Mouse (Mus musculus) liver, embryonic 12.5 days (tissue): ENCODE measurements around the gene Tnfrsf8. TPM values are rescaled to one million over a fixed set of nuclear protein-coding genes. Genes with fewer than 3 reads are reported as not detected.

Experiments
- ATAC-seq: fragments of 200-750 bp; cut with Nextera tagmentation; 2 replicates; pipeline ENCODE4 v1.8.0; 2017; ENCODE audit warnings: moderate number of reproducible peaks, mild to moderate bottlenecking, moderate library complexity
- H3K27ac ChIP-seq: fragments of 300-500 bp; sonication (generic); 2 replicates; pipeline ENCODE4 v1.5.1; 2016; ENCODE audit warnings: mild to moderate bottlenecking
- H3K27me3 ChIP-seq: fragments of 300-500 bp; sonication (generic); replicated peaks from 2 replicates; pipeline ENCODE4 v1.6.1; 2016; ENCODE audit warnings: mild to moderate bottlenecking, moderate library complexity
- H3K36me3 ChIP-seq: fragments of 300-500 bp; sonication (generic); 2 replicates; pipeline ENCODE4 v1.6.1; 2016; ENCODE audit warnings: mild to moderate bottlenecking, moderate library complexity
- H3K4me1 ChIP-seq: fragments of 300-500 bp; sonication (generic); 2 replicates; pipeline ENCODE4 v1.6.1; 2016
- H3K4me2 ChIP-seq: fragments of 300-500 bp; sonication (generic); 2 replicates; pipeline ENCODE4 v1.6.1; 2016; ENCODE audit warnings: mild to moderate bottlenecking, moderate library complexity
- H3K4me3 ChIP-seq: fragments of 300-500 bp; sonication (generic); 2 replicates; pipeline ENCODE4 v1.5.1; 2016; ENCODE audit warnings: mild to moderate bottlenecking, moderate library complexity
- H3K9ac ChIP-seq: fragments of 300-500 bp; sonication (generic); 2 replicates; pipeline ENCODE4 v1.6.1; 2016; ENCODE audit warnings: mild to moderate bottlenecking, moderate library complexity
- H3K9me3 ChIP-seq: fragments of 300-500 bp; sonication (generic); replicated peaks from 2 replicates; pipeline ENCODE4 v1.6.1; 2016; ENCODE audit warnings: mild to moderate bottlenecking, moderate library complexity
- WGBS: fragments of 180-500 bp; shearing (Covaris S2); methylation state at CpG from one replicate; pipeline ENCODE4 v1.1.7; 2016; ENCODE audit not compliant: insufficient replicate concordance; 5-methylcytosine and 5-hydroxymethylcytosine counted together
- polyA plus RNA-seq: library from polyadenylated mRNA; unstranded; fragments of >200 nt; fragmentation: Nextera tagmentation; extraction: Ambion mirVana; gene quantifications from 2 replicates; pipeline ENCODE4 v1.2.1, GENCODE M21; 2016

Gene Tnfrsf8
- polyA plus RNA-seq, 1 experiment from 2014 or later, result not detected

- Histone ChIP-seq H3K4me1 (no peaks in the 10 kb centered on the region), H3K36me3 (no peaks in the 10 kb centered on the region), H3K4me2 (no peak overlapping the region), H3K27ac (no peak overlapping the region), H3K9me3 (no peaks in the 10 kb centered on the region), H3K9ac (no peak overlapping the region), H3K27me3 (peaks cover 20% of the 10 kb centered on the region; the same call in 1 of the 2 replicates), H3K4me3 (no peak overlapping the region)
- WGBS, result 53% methylated on average over 3 of the region's 3 CpGs
- ATAC-seq, result no peak
Observed at GRCm38 (mm10) chr4:145302106-145302505, 12.9 kb downstream of the Tnfrsf8 start.

DNA sequence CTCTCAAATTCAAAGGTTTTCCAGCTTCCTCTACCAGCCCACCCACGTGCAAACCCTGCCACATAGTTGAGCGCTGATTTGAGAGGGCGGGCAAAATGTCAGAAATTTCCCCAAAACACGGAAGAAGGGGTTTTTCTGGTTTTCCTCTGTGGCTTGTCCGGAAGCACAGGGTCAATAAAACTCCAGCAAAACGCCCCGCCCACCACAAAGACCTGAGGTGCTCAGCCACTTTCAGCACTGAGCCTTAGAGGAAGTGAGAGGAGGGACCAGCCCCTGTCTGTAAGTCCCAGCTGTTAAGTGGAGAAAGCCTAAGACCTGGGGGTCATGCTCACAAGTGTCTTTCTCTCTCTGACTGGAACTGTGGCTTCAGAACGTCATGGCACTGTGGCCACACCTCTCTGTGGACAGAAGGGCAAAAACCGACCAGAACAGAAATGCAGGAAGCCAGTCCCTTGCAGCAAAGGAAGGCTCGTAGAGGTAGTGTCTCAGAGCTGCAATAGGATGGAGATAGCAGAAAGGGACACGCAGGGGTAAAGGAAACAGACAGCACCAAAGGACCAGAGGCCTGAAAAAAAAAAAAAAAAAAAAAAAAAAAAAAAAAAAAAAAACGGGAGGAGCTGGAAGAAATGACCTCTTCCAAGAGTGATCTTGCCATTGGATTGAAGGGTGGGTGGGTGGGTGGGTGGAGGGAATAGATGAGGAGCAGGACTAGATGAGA lies 14.6 kb downstream of the Tnfrsf8 start:
- no peak for ATAC-seq

GRCm38 (mm10) chr4:145299355-145299754 lies 15.6 kb downstream of the Tnfrsf8 start:
- H3K36me3 ChIP-seq, result no peaks in the 10 kb centered on the region
- peaks cover 19% of the 10 kb centered on the region for H3K27me3 ChIP-seq
- ATAC-seq, result no peak
- H3K27ac ChIP-seq, result no peak overlapping the region
- WGBS, result 75% methylated on average over 8 of the region's 8 CpGs
- H3K9ac ChIP-seq, result no peak overlapping the region
- H3K9me3 ChIP-seq, result no peaks in the 10 kb centered on the region
- H3K4me2 ChIP-seq, result no peak overlapping the region
- H3K4me3 ChIP-seq, result no peak overlapping the region
- H3K4me1 ChIP-seq, result no peaks in the 10 kb centered on the region

More for the DNA sequence above, 14.6 kb downstream of the Tnfrsf8 start:
- no peaks in the 10 kb centered on the region for H3K4me1 ChIP-seq
- H3K36me3 ChIP-seq, result no peaks in the 10 kb centered on the region
- 0 out of 2 replicates have a peak overlapping the region, but pooled peaks have one; percentile 16 for H3K4me2 ChIP-seq
- H3K4me3 ChIP-seq, result no peak overlapping the region
- H3K9me3 ChIP-seq, result no peaks in the 10 kb centered on the region
- peaks cover 26% of the 10 kb centered on the region for H3K27me3 ChIP-seq
- WGBS, result 12% methylated on average over 11 of the region's 12 CpGs
- no peak overlapping the region for H3K9ac ChIP-seq
- H3K27ac ChIP-seq, result no peak overlapping the region

GRCm38 (mm10) chr4:145298846-145299245 lies 16.1 kb downstream of the Tnfrsf8 start:
- H3K36me3 ChIP-seq, result no peaks in the 10 kb centered on the region
- H3K9me3 ChIP-seq, result no peaks in the 10 kb centered on the region
- no peak for ATAC-seq
- no peak overlapping the region for H3K27ac ChIP-seq
- no peak overlapping the region for H3K4me3 ChIP-seq
- H3K4me1 ChIP-seq, result no peaks in the 10 kb centered on the region
- H3K27me3 ChIP-seq, result peaks cover 14% of the 10 kb centered on the region
- H3K9ac ChIP-seq, result no peak overlapping the region
- no peak overlapping the region for H3K4me2 ChIP-seq
- 74% methylated on average over 7 of the region's 7 CpGs for WGBS

DNA sequence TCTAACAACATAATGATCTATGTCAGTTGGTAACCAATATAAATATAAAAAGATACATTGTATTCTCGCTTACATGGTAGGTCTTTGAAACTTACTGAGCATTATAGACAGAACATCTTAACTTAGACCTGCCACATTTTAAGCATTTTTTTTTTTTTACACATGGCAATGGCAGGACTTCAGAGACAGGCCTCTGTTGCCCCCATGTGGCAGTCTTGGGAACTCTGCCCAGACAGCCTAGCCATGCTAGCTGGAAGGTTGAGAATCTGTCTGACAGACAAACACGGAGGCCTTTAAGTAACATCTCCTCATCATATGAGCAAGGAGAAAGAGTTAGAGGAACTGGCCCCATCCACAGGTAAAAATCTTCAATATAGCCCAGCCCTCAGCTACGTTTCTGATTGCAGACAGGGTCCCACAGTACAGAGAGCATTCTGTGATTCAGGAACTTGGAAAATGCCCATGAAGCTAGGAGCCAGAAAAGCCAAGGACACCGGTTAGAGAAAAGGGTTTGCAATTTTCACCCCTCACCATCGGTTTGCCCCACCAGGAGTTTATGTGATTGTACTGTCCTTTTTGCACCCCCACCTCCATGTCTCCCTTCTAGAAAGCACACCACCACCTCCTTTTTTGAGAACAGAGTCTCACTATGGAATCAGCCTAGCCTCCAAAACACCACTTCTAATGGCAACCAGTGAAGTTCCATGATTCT lies 19.2 kb downstream of the Tnfrsf8 start:
- H3K27me3 ChIP-seq, result peaks cover 10% of the 10 kb centered on the region
- no peak overlapping the region for H3K4me2 ChIP-seq
- no peak for ATAC-seq
- H3K36me3 ChIP-seq, result no peaks in the 10 kb centered on the region
- no peak overlapping the region for H3K4me3 ChIP-seq
- 31% methylated on average over 5 of the region's 5 CpGs for WGBS
- H3K9ac ChIP-seq, result no peak overlapping the region
- H3K4me1 ChIP-seq, result no peaks in the 10 kb centered on the region
- H3K9me3 ChIP-seq, result no peaks in the 10 kb centered on the region
- no peak overlapping the region for H3K27ac ChIP-seq

- Histone ChIP-seq H3K27ac (no peak overlapping the region), H3K4me3 (no peak overlapping the region), H3K9me3 (no peaks in the 10 kb centered on the region), H3K4me1 (no peaks in the 10 kb centered on the region), H3K4me2 (no peak overlapping the region), H3K9ac (no peak overlapping the region), H3K27me3 (peaks cover 10% of the 10 kb centered on the region), H3K36me3 (no peaks in the 10 kb centered on the region)
- no peak for ATAC-seq
- 61% methylated on average over 5 of the region's 5 CpGs for WGBS
Observed at GRCm38 (mm10) chr4:145294588-145294987, 20.4 kb downstream of the Tnfrsf8 start.

- Histone ChIP-seq H3K9ac (no peak overlapping the region), H3K4me1 (no peaks in the 10 kb centered on the region), H3K27ac (no peak overlapping the region), H3K4me2 (no peak overlapping the region), H3K36me3 (no peaks in the 10 kb centered on the region), H3K9me3 (no peaks in the 10 kb centered on the region), H3K4me3 (no peak overlapping the region), H3K27me3 (no peaks in the 10 kb centered on the region)
- WGBS, result 32% methylated on average over 4 of the region's 4 CpGs
- peak; percentile 33; the same call in 1 of the 2 replicates for ATAC-seq
Observed at GRCm38 (mm10) chr4:145286369-145287120, 28.4 kb downstream of the Tnfrsf8 start.

DNA sequence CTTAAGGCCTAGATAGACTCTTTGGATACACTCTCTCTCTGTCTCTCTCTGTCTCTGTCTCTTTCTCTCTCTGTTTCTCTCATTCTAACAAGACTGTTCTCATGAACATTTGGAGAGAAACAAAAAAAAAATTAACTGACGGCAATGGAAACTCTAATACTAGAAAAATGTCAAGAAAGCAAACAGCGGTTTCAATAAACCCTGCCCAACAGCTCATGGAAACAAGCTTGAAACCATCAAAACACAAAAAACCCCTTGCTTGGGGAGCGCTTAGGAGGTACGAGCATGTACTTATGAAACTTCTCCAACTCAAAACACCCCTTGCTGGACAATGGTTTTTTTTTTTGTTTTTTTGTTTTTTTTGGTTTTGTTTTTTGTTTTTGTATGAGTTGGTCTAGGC lies 30.3 kb downstream of the Tnfrsf8 start:
- Histone ChIP-seq H3K9me3 (no peaks in the 10 kb centered on the region), H3K4me2 (no peak overlapping the region), H3K27me3 (no peaks in the 10 kb centered on the region), H3K27ac (no peak overlapping the region), H3K9ac (no peak overlapping the region), H3K4me3 (no peak overlapping the region), H3K36me3 (no peaks in the 10 kb centered on the region), H3K4me1 (no peaks in the 10 kb centered on the region)
- no peak for ATAC-seq
- 80% methylated on average over 4 of the region's 4 CpGs for WGBS

DNA sequence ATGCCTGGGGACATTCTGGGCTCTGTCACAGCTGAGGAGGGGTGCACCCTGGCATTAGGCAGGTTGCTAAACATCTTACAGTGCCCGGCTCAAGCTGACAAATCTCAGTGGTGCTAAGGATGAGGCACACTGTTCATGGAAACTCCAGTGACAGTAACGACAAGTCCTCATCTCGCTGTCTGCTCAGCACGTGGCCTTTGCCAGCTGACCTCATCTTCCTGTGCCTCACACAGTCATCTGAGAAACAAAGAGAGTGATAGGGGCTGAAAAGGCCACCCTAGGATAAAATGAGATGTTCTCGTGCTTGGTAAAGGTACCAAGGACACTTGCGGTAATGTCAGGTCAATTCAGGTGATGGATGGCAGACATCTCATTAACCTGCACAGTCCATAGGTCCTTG lies 31.5 kb downstream of the Tnfrsf8 start:
- no peaks in the 10 kb centered on the region for H3K27me3 ChIP-seq
- no peaks in the 10 kb centered on the region for H3K4me1 ChIP-seq
- H3K36me3 ChIP-seq, result no peaks in the 10 kb centered on the region
- ATAC-seq, result no peak
- 62% methylated on average over 6 of the region's 6 CpGs for WGBS
- H3K27ac ChIP-seq, result no peak overlapping the region
- H3K4me3 ChIP-seq, result no peak overlapping the region
- no peak overlapping the region for H3K9ac ChIP-seq
- H3K4me2 ChIP-seq, result no peak overlapping the region
- H3K9me3 ChIP-seq, result no peaks in the 10 kb centered on the region

DNA sequence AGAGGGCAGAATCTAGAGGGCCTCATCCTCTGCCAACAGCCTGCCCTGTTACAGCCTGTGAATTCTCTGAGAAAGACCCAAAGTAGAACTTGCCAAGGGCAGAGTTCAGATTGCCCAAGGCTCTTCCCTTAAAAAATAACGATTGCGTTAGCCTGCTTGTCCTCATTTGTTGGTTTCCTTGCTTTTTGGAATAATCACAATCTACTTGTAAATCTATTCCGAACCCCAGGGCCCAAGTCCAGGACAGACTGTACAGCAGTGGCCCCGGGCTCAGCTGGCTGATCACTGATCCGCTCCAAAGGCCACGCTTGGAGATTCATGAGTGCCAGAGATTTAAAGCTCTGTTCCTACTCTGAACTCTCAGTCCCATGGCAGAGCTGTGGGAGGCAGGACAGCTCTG lies 34.0 kb downstream of the Tnfrsf8 start:
- Histone ChIP-seq H3K4me2 (no peak overlapping the region), H3K9ac (no peak overlapping the region), H3K4me1 (no peaks in the 10 kb centered on the region), H3K27ac (no peak overlapping the region), H3K36me3 (no peaks in the 10 kb centered on the region), H3K9me3 (no peaks in the 10 kb centered on the region), H3K4me3 (no peak overlapping the region), H3K27me3 (no peaks in the 10 kb centered on the region)
- ATAC-seq, result peak; percentile 56; the same call in 1 of the 2 replicates
- WGBS, result 66% methylated on average over 6 of the region's 6 CpGs

- WGBS, result 61% methylated on average over 3 of the region's 3 CpGs
- H3K4me3 ChIP-seq, result no peak overlapping the region
- H3K9ac ChIP-seq, result no peak overlapping the region
- no peak overlapping the region for H3K4me2 ChIP-seq
- no peak overlapping the region for H3K27ac ChIP-seq
- no peaks in the 10 kb centered on the region for H3K9me3 ChIP-seq
- no peaks in the 10 kb centered on the region for H3K4me1 ChIP-seq
- no peak for ATAC-seq
- no peaks in the 10 kb centered on the region for H3K27me3 ChIP-seq
- no peaks in the 10 kb centered on the region for H3K36me3 ChIP-seq
Observed at GRCm38 (mm10) chr4:145278724-145279370, 36.1 kb downstream of the Tnfrsf8 start.
